In genomic region chr11:86653446-86653845, GRCm38 (mm10) we compare ENCODE assay signal across 7 mouse cellular contexts. TPM values are rescaled to one million over a fixed set of nuclear protein-coding genes. Genes with fewer than 3 reads are reported as not detected.
A peak's percentile ranks its signal among the peaks of the same experiment; 100 is the strongest.
DNase-seq lines count a peak whose midpoint lies in the region; ATAC-seq and TF ChIP-seq lines count a peak whose summit lies in the region.

No protein-coding gene starts in this region.

- CTCF ChIA-PET in Patski (lab: Charles Lee) = interaction anchor here (0.6 to 9.6 kb wide), 22 partner anchors 9 to 365 kb away, joined by 3 to 228 read pairs (median 4); partner anchors contain the start of genes Rps6kb1 and Tubd1

- WGBS in heart, embryonic 16.5 days = 19% methylated on average over 3 of the region's 3 CpGs

- DNase-seq in ovary, postnatal 10 days (ENCODE audit: low spot score) = peak; percentile 35
- no peak for DNase-seq in ovary, postnatal 36 days (ENCODE audit: low spot score)
- DNase-seq in Patski (ENCODE audit: low read depth, low spot score) = peak; percentile 60
- peak; percentile 21 for DNase-seq in cerebellum, adult 9-11 months
- peak; percentile 70 to 71 for DNase-seq in left cerebral cortex, postnatal 14 days (ENCODE audit: low spot score in 2 of 2)
- peak; percentile 34 for DNase-seq in retina, postnatal 7 days (ENCODE audit: low read depth, low spot score)

- H3K27ac ChIP-seq in heart, embryonic 16.5 days (ENCODE audit: low read length) = peak overlapping the region; percentile 56

- POLR2A ChIA-PET in Patski (lab: Charles Lee) = interaction anchor here (1.0 to 10.9 kb wide), 9 partner anchors 10 to 357 kb away, joined by 3 to 258 read pairs (median 4); no protein-coding TSS in a partner anchor

- no peak overlapping the region for H3K4me3 ChIP-seq in heart, embryonic 16.5 days (ENCODE audit: low read length)

- ATAC-seq in Patski = no peak
- ATAC-seq in heart, embryonic 16.5 days (replicated peaks; ENCODE audit: extremely low read depth, insufficient read depth, low FRiP score) = 0 out of 2 replicates have a peak, but pooled peaks have one; percentile 52

- H3K4me1 ChIP-seq in heart, embryonic 16.5 days (ENCODE audit: control insufficient read depth, insufficient read depth, low read length) = peaks cover 10% of the 10 kb centered on the region

- in situ Hi-C loops in Patski (cut with MboI; ENCODE audit: low pct_unique_long_range_greater_than_20kb) = loop anchor here (25.0 kb wide), 1 partner anchor 441 kb away; the partner anchor contains the start of gene Brip1

- intact Hi-C loops in left cerebral cortex, postnatal 14 days (cut with DNase I) = loop anchor here (5.0 kb wide), 1 partner anchor 36 kb away; no protein-coding TSS in a partner anchor

- TF ChIP-seq CTCF in Patski (IDR thresholded peaks at IDR 0.05) = peak; percentile 83

- H3K36me3 ChIP-seq in heart, embryonic 16.5 days (ENCODE audit: control insufficient read depth, insufficient read depth) = no peaks in the 10 kb centered on the region

- no peak overlapping the region for H3K4me2 ChIP-seq in heart, embryonic 16.5 days (ENCODE audit: low read depth, low read length)

- H3K9me3 ChIP-seq in heart, embryonic 16.5 days (replicated peaks; ENCODE audit: control insufficient read depth, low read length) = no peaks in the 10 kb centered on the region

- H3K9ac ChIP-seq in heart, embryonic 16.5 days (ENCODE audit: low read length) = no peak overlapping the region

- no peaks in the 10 kb centered on the region for H3K27me3 ChIP-seq in Patski
- H3K27me3 ChIP-seq in heart, embryonic 16.5 days (ENCODE audit: control insufficient read depth, insufficient read depth, low read length) = no peaks in the 10 kb centered on the region

RNA-seq across cellular contexts. Expression of gene Vmp1, which starts 30.2 kb away (rescaled TPM):
- 443 TPM for polyA plus RNA-seq in Patski (2021)
- polyA plus RNA-seq in heart, embryonic 16.5 days (2015; fragmentation: Nextera tagmentation; extraction: Ambion mirVana) = 79.6 and 95.0 TPM in 2 replicates
- 100 to 1,000 TPM; 194 TPM for total RNA-seq in left cerebral cortex, postnatal 14 days (2021)

RNA-seq across cellular contexts. Expression of gene Ptrh2, which starts 30.3 kb away (rescaled TPM):
- polyA plus RNA-seq in Patski (2021) = 16.2 TPM
- polyA plus RNA-seq in heart, embryonic 16.5 days (2015; fragmentation: Nextera tagmentation; extraction: Ambion mirVana) = 19.2 and 19.8 TPM in 2 replicates
- 10 to 100 TPM in 1 of 2 experiments, 1 to 10 TPM in 1; 8.1 to 10.2 TPM for total RNA-seq in left cerebral cortex, postnatal 14 days (2021)
